Comparison of ENCODE assay signal across 14 mouse cellular contexts in genomic region chr13:60619723-60620122, GRCm38 (mm10). TPM values are rescaled to one million over a fixed set of nuclear protein-coding genes. Genes with fewer than 3 reads are reported as not detected.
DNase-seq lines count a peak whose midpoint lies in the region; ATAC-seq and TF ChIP-seq lines count a peak whose summit lies in the region.
"Had no signal": no experiment of that assay in that cellular context is flagged by ENCODE, and none has a peak within 500 bp of the region (broad histone marks: within the 10 kb centered on the region; RNA-seq: fewer than 3 reads in every experiment).

No protein-coding gene starts in this region.

- DNase-seq in heart, embryonic 10.5 days (ENCODE audit: low spot score) = peak; percentile 76
- DNase-seq in heart, adult 8-10 months (ENCODE audit: low spot score) = no peak
- DNase-seq in lung, postnatal 36 days = peak; percentile 49
- no peak for DNase-seq in lung, postnatal 10 days
- no peak for DNase-seq in limb, embryonic 10.5 days (ENCODE audit: low spot score)
- no peak for DNase-seq in adrenal gland, adult 18-20 months (ENCODE audit: low spot score in 2 of 2)
- DNase-seq in hindbrain, postnatal 0 days (ENCODE audit: low spot score) = no peak
- DNase-seq: cerebellum, adult 2 months; lung, adult 2 months; right cerebral cortex, postnatal 4 days had no signal

- peaks cover 40% of the 10 kb centered on the region for H3K4me1 ChIP-seq in heart, embryonic 10.5 days
- H3K4me1 ChIP-seq in limb, embryonic 10.5 days = peaks cover 65% of the 10 kb centered on the region
- H3K4me1 ChIP-seq in hindbrain, postnatal 0 days (ENCODE audit: insufficient read depth, low read length) = peaks cover 18% of the 10 kb centered on the region; the same call in 1 of the 2 replicates

- no peak overlapping the region for H3K4me2 ChIP-seq in hindbrain, postnatal 0 days (ENCODE audit: low read depth, low read length)
- H3K4me2 ChIP-seq: hindbrain, embryonic 15.5 days; midbrain, embryonic 13.5 days had no signal

- 0 out of 2 replicates have a peak, but pooled peaks cover 7% of the 10 kb centered on the region for H3K36me3 ChIP-seq in heart, embryonic 10.5 days
- H3K36me3 ChIP-seq in limb, embryonic 10.5 days = no peaks in the 10 kb centered on the region; the same call in 1 of the 2 replicates
- H3K36me3 ChIP-seq in hindbrain, postnatal 0 days (ENCODE audit: insufficient read depth, low read length) = no peaks in the 10 kb centered on the region
- H3K36me3 ChIP-seq: hindbrain, embryonic 15.5 days had no signal

- no peak overlapping the region for H3K9ac ChIP-seq in hindbrain, postnatal 0 days (replicated peaks; ENCODE audit: low read length)
- H3K9ac ChIP-seq: hindbrain, embryonic 15.5 days; midbrain, embryonic 13.5 days had no signal

- H3K9me3 ChIP-seq in heart, embryonic 10.5 days = no peaks in the 10 kb centered on the region
- H3K9me3 ChIP-seq in limb, embryonic 10.5 days (replicated peaks) = no peaks in the 10 kb centered on the region
- H3K9me3 ChIP-seq in hindbrain, postnatal 0 days (ENCODE audit: low read length) = no peaks in the 10 kb centered on the region
- H3K9me3 ChIP-seq: hindbrain, embryonic 15.5 days; midbrain, embryonic 13.5 days had no signal

- no peak overlapping the region for H3K4me3 ChIP-seq in heart, embryonic 10.5 days
- no peak overlapping the region for H3K4me3 ChIP-seq in limb, embryonic 10.5 days
- H3K4me3 ChIP-seq in hindbrain, postnatal 0 days (ENCODE audit: low read length) = no peak overlapping the region
- H3K4me3 ChIP-seq: hindbrain, embryonic 15.5 days; midbrain, embryonic 13.5 days had no signal

- peak; percentile 88 for ATAC-seq in megakaryocyte-erythroid progenitor cell, adult 5-6 weeks (replicated peaks; ENCODE audit: low FRiP score, low TSS enrichment, poor library complexity, severe bottlenecking)
- no peak for ATAC-seq in hindbrain, postnatal 0 days
- ATAC-seq: forebrain, embryonic 16.5 days; midbrain, embryonic 13.5 days had no signal

- WGBS in heart, embryonic 10.5 days = 15% methylated on average over 6 of the region's 6 CpGs
- WGBS in limb, embryonic 10.5 days = 41% methylated on average over 6 of the region's 6 CpGs
- 42% methylated on average over 6 of the region's 6 CpGs for WGBS in hindbrain, postnatal 0 days

- TF ChIP-seq CTCF in hindbrain, postnatal 0 days (IDR thresholded peaks at IDR 0.05; ENCODE audit: low read depth) = no peak

- peak overlapping the region; percentile 39 for H3K27ac ChIP-seq in heart, embryonic 10.5 days
- H3K27ac ChIP-seq in limb, embryonic 10.5 days = peak overlapping the region; percentile 36
- no peak overlapping the region for H3K27ac ChIP-seq in hindbrain, postnatal 0 days
- H3K27ac ChIP-seq: hindbrain, embryonic 15.5 days; midbrain, embryonic 13.5 days had no signal

- H3K27me3 ChIP-seq in heart, embryonic 10.5 days (ENCODE audit: insufficient read depth, poor library complexity, severe bottlenecking) = no peaks in the 10 kb centered on the region
- H3K27me3 ChIP-seq in limb, embryonic 10.5 days (ENCODE audit: low read depth, poor library complexity, severe bottlenecking) = no peaks in the 10 kb centered on the region
- no peaks in the 10 kb centered on the region for H3K27me3 ChIP-seq in hindbrain, postnatal 0 days (ENCODE audit: insufficient read depth, low read length)
- H3K27me3 ChIP-seq: hindbrain, embryonic 15.5 days; midbrain, embryonic 13.5 days had no signal

RNA-seq across cellular contexts. Expression of gene Dapk1, which starts 18.0 kb away (rescaled TPM):
- 12.1 and 19.4 TPM in 2 replicates for polyA plus RNA-seq in heart, embryonic 10.5 days (2016; fragmentation: Nextera tagmentation; extraction: Ambion mirVana)
- total RNA-seq in heart, adult 8-10 months (2022) = 10 to 100 TPM; 26.5 to 33.0 (median 29.5) TPM
- 15.7 and 18.5 TPM in 2 replicates for polyA plus RNA-seq in limb, embryonic 10.5 days (2016; fragmentation: Nextera tagmentation; extraction: Ambion mirVana)
- total RNA-seq in megakaryocyte-erythroid progenitor cell, adult 5-6 weeks (2014; fragmentation: Nextera tagmentation) = 13.9 and 19.9 TPM in 2 replicates
- total RNA-seq in megakaryocyte-erythroid progenitor cell, adult 5-6 weeks (2017) = 8.2 and 10.4 TPM in 2 replicates
- total RNA-seq in adrenal gland, adult 18-20 months (2021) = 10 to 100 TPM; 16.3 to 22.5 TPM
- total RNA-seq in hindbrain, postnatal 0 days (2014; rRNA removed) = 63.1 and 70.0 TPM in 2 replicates
- polyA plus RNA-seq in hindbrain, postnatal 0 days (2015; fragmentation: Nextera tagmentation; extraction: Ambion mirVana) = 25.1 and 25.7 TPM in 2 replicates

Comparison
In these comparisons a context has a peak if more than half of its experiments do, and no peak if none do; other contexts are left out.
1. DNase-seq: peak in heart, embryonic 10.5 days (single experiment) and lung, postnatal 36 days (single experiment); none in heart, adult 8-10 months (single experiment), lung, postnatal 10 days (single experiment), limb, embryonic 10.5 days (single experiment), adrenal gland, adult 18-20 months (0 of 2) and hindbrain, postnatal 0 days (single experiment).